Mouse (Mus musculus): ENCODE measurements at regions not wholly inside any gene's neighbourhood (a gene's known extent, or its start where the extent isn't known, plus 50 kb on each side); places are given as distances from the start of the nearest gene placed in this dataset.

DNA sequence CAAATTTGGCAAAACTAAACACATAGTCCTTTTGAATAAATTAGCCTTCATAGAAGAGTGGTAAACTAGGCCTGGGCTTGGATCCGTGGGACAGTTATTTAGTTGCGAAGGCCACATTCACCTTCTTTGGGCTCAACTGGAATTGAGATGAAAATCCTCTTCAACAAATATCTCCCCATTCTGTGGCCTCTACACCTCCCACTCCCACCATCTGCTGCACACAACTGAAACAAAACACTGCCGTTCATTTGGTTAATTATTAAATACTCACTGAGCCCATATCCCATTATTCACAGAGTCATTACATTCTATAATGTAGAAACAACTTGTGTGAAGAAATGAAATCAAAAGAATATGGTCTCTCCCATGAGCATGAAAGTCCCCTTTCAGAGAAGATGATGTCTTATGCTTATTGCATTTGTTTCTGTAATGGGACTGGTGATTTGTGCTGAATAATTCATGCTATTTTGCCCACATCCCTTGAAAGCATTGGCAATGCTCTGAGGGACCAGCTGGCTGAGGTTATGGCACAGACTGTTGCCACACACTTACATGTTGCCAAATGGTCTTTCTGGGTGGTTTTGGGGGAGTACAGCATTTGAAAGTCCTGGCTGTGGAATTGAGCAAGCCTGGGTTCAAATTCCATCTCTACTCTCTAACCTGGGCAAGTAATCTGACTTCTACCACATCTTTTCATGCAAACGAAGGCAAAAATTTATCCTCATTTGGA, 129.7 kb upstream of the Slc30a5 start:
- Histone ChIP-seq H3K27ac (ENCODE audit: low read depth, low read length) (no peak overlapping the region), H3K27me3 (ENCODE audit: control insufficient read depth, insufficient read depth, low read length) (no peaks in the 10 kb centered on the region), H3K9me3 (ENCODE audit: control insufficient read depth, low read length) (no peaks in the 10 kb centered on the region), H3K4me2 (replicated peaks; ENCODE audit: low read depth, low read length) (no peak overlapping the region), H3K9ac (ENCODE audit: low read depth, low read length) (no peak overlapping the region), H3K36me3 (ENCODE audit: control insufficient read depth, insufficient read depth, low read length) (no peaks in the 10 kb centered on the region), H3K4me3 (ENCODE audit: low read length) (no peak overlapping the region), H3K4me1 (ENCODE audit: control insufficient read depth, insufficient read depth, low read length) (no peaks in the 10 kb centered on the region)
- 78% methylated on average over 4 of the region's 4 CpGs for WGBS
- ATAC-seq (ENCODE audit: low FRiP score, low TSS enrichment): no peak

DNA sequence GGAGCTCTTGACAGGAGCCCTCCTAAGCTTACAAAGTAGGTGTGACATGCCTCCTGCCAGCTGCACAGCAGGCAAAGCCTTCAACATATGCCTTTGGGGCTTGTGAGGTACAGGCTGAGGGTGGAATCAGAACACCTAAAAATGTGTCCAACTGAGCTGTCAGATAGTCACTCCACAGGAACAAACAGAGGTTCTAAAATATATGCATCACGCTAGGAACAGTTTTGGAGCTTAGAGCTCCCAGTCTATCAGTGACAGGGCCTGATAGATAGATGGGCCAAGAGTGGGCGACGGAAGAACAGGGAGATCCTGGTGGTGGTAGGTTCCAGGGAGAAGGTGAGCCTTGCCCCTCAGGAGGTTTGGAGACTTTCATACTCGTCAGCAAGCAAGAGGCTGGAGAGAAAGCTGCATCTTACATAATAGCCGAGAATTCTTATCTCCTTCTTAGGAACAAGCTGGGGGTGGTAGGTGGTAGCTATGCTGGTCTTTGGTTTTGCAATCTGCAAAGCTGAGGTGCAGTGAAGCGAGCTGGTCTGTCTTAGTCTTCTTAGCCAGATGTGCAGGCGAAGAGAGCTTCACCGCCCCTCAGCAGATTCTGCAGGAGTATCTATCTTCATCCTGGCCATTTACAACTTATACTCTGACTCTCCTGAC, 121.5 kb upstream of the Slc30a5 start:
- H3K9me3 ChIP-seq (ENCODE audit: control insufficient read depth, low read length): no peaks in the 10 kb centered on the region
- no peak overlapping the region for H3K9ac ChIP-seq (ENCODE audit: low read depth, low read length)
- no peaks in the 10 kb centered on the region for H3K36me3 ChIP-seq (ENCODE audit: control insufficient read depth, insufficient read depth, low read length)
- H3K4me2 ChIP-seq (replicated peaks; ENCODE audit: low read depth, low read length): no peak overlapping the region
- no peak overlapping the region for H3K4me3 ChIP-seq (ENCODE audit: low read length)
- WGBS: 80% methylated on average over 8 of the region's 8 CpGs
- H3K4me1 ChIP-seq (ENCODE audit: control insufficient read depth, insufficient read depth, low read length): peaks cover 8% of the 10 kb centered on the region
- no peak for ATAC-seq (ENCODE audit: low FRiP score, low TSS enrichment)
- no peaks in the 10 kb centered on the region for H3K27me3 ChIP-seq (ENCODE audit: control insufficient read depth, insufficient read depth, low read length)
- no peak overlapping the region for H3K27ac ChIP-seq (ENCODE audit: low read depth, low read length)

DNA sequence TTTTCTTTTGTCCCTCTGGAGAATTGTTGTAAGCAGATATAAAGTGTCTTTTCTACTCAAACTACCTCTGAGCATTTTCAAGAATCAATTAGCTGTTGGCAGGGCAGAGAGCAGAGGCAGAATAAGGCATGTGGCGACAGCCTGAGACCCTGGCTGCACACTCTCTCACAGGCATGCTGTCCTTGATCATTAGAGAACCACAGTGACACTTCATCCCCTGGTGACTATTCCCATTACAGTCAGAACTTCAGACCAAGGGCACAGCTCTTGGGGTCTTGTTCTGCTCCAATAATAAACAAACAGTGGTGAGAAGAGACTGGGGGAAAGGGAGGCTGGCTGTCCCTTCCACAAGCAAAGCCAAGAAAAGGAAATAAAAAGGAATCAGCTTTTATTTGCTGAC, 120.9 kb upstream of the Slc30a5 start:
- Histone ChIP-seq H3K4me3 (ENCODE audit: low read length) (no peak overlapping the region), H3K4me2 (replicated peaks; ENCODE audit: low read depth, low read length) (no peak overlapping the region), H3K9ac (ENCODE audit: low read depth, low read length) (no peak overlapping the region), H3K27ac (ENCODE audit: low read depth, low read length) (no peak overlapping the region), H3K36me3 (ENCODE audit: control insufficient read depth, insufficient read depth, low read length) (no peaks in the 10 kb centered on the region), H3K27me3 (ENCODE audit: control insufficient read depth, insufficient read depth, low read length) (no peaks in the 10 kb centered on the region), H3K4me1 (ENCODE audit: control insufficient read depth, insufficient read depth, low read length) (peaks cover 8% of the 10 kb centered on the region), H3K9me3 (ENCODE audit: control insufficient read depth, low read length) (no peaks in the 10 kb centered on the region)
- ATAC-seq (ENCODE audit: low FRiP score, low TSS enrichment): no peak
- 63% methylated on average over 1 of the region's 1 CpGs for WGBS

DNA sequence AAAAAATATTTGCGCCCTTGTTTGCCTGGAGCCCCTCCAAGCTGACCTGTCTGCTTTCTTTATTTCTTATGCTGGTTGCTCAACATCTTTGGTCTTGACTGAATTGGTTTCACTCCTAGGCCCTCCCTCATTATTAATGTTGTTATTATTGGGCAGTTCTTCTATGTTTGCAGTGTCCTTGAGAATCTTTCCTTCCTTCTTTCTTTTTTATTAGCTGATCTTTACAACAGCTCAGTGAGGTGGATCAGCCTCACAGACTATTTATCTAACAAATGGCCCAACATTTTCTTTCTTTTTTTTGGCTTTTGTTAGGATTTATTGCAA, 117.9 kb upstream of the Slc30a5 start:
- Histone ChIP-seq H3K4me2 (replicated peaks; ENCODE audit: low read depth, low read length) (no peak overlapping the region), H3K4me3 (ENCODE audit: low read length) (no peak overlapping the region), H3K27ac (ENCODE audit: low read depth, low read length) (peak overlapping the region; percentile 48; the same call in 1 of the 2 replicates), H3K27me3 (ENCODE audit: control insufficient read depth, insufficient read depth, low read length) (no peaks in the 10 kb centered on the region), H3K9me3 (ENCODE audit: control insufficient read depth, low read length) (no peaks in the 10 kb centered on the region), H3K36me3 (ENCODE audit: control insufficient read depth, insufficient read depth, low read length) (no peaks in the 10 kb centered on the region), H3K9ac (ENCODE audit: low read depth, low read length) (no peak overlapping the region), H3K4me1 (ENCODE audit: control insufficient read depth, insufficient read depth, low read length) (peaks cover 8% of the 10 kb centered on the region)
- ATAC-seq (ENCODE audit: low FRiP score, low TSS enrichment): peak; percentile 59; the same call in 1 of the 2 replicates
- 46% methylated on average over 1 of the region's 1 CpGs for WGBS

DNA sequence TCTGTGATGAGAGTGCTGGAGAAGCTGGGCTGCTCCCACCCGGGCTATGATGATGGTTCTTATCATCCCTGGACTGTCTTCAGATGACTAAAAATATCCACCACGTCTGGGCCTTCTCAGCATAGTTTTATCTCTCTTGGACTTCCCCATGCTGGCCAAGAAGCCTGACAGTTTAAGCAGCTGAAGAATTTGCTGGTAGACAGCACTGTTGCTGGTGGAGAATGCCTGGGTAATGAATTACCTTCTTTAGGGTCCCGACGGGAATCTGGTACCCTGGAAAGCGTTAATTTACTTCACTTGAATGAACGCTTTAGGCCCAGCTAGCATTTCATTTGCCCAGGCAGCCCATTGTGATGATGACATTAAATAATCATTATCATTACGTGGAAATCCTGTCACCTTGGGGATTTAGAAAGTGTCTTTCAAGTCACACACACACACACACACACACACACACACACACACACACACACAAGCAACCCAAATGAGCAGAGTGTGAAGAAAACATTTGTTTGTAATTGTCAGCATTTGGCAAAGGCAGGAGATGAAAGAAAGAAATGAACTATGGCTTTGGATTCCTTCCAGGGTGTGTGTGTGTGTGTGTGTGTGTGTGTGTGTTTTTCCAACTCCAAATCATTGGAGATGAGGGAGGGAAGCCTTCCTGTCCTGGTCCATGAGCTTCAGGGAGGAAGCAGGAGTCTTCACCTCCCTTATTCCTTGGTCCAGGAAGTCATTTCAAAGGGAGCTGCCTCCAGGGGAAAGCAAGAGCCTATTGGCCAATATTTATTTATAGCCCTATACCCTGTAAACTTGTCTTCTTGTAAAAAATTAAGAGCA, 117.3 kb upstream of the Slc30a5 start:
- WGBS: 18% methylated on average over 7 of the region's 7 CpGs
- Histone ChIP-seq H3K27ac (ENCODE audit: low read depth, low read length) (peak overlapping the region; percentile 43; the same call in 1 of the 2 replicates), H3K27me3 (ENCODE audit: control insufficient read depth, insufficient read depth, low read length) (no peaks in the 10 kb centered on the region), H3K36me3 (ENCODE audit: control insufficient read depth, insufficient read depth, low read length) (no peaks in the 10 kb centered on the region), H3K4me1 (ENCODE audit: control insufficient read depth, insufficient read depth, low read length) (peaks cover 8% of the 10 kb centered on the region), H3K9me3 (ENCODE audit: control insufficient read depth, low read length) (no peaks in the 10 kb centered on the region), H3K4me2 (replicated peaks; ENCODE audit: low read depth, low read length) (no peak overlapping the region), H3K4me3 (ENCODE audit: low read length) (no peak overlapping the region), H3K9ac (ENCODE audit: low read depth, low read length) (no peak overlapping the region)
- ATAC-seq (ENCODE audit: low FRiP score, low TSS enrichment): peak; percentile 95

DNA sequence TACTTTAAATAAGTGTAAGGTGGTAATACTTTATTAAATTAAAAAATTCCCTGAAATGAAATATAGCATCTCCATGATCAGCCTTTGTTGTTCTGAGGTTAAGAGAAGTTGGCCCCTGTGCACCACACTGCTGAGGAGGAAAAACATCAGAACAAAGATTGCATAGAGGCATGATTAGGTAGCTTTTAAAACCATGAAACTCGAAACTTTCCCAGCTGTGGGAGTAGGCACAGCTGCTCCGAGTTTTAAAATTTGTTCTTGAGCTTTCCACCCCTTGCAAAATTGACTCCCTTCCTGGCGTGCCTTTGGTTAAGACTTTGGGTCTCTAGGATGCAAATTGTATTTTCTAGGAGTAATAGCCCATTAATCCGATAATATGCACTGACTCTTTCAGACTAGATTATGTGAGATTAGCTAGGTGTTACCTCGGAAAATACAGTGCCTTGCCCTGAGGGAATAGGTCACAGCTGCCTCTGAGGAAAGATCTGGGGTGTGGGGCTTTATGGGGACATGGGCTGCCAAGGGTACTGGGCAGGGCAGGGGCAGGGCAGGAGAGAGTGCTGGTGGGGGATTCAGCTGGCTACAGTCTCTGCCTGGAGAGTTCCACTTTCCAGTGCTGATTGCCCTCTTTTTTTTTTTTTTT, 110.1 kb upstream of the Slc30a5 start:
- Histone ChIP-seq H3K4me1 (ENCODE audit: control insufficient read depth, insufficient read depth, low read length) (0 out of 2 replicates have a peak, but pooled peaks cover 5% of the 10 kb centered on the region), H3K27me3 (ENCODE audit: control insufficient read depth, insufficient read depth, low read length) (no peaks in the 10 kb centered on the region), H3K9ac (ENCODE audit: low read depth, low read length) (no peak overlapping the region), H3K4me2 (replicated peaks; ENCODE audit: low read depth, low read length) (no peak overlapping the region), H3K27ac (ENCODE audit: low read depth, low read length) (peak overlapping the region; percentile 26; the same call in 1 of the 2 replicates), H3K4me3 (ENCODE audit: low read length) (no peak overlapping the region), H3K9me3 (ENCODE audit: control insufficient read depth, low read length) (no peaks in the 10 kb centered on the region), H3K36me3 (ENCODE audit: control insufficient read depth, insufficient read depth, low read length) (no peaks in the 10 kb centered on the region)
- 19% methylated on average over 5 of the region's 5 CpGs for WGBS
- ATAC-seq (ENCODE audit: low FRiP score, low TSS enrichment): peak; percentile 75; the same call in 1 of the 2 replicates

DNA sequence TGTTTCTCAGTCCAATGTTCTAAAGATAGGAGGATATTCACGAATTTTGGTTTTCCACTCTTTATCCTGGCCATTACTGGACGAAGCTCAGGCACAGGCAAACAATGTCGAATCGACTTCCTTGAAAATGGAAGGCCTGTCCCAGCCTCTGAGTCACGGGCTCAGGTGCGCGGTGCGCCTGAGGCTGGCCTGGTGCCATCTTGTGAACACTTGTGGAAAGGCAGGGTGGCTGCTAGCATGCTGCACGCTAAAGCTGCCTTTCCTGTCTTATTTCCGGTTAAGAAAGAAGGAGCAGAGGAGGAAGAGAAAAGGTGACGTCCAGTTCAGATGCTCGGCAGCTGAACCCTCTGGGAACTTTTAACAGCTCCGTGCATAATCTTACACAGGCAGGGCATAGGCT, 107.6 kb upstream of the Slc30a5 start:
- no peak for ATAC-seq (ENCODE audit: low FRiP score, low TSS enrichment)
- H3K9me3 ChIP-seq (ENCODE audit: control insufficient read depth, low read length): no peaks in the 10 kb centered on the region
- no peak overlapping the region for H3K4me3 ChIP-seq (ENCODE audit: low read length)

DNA sequence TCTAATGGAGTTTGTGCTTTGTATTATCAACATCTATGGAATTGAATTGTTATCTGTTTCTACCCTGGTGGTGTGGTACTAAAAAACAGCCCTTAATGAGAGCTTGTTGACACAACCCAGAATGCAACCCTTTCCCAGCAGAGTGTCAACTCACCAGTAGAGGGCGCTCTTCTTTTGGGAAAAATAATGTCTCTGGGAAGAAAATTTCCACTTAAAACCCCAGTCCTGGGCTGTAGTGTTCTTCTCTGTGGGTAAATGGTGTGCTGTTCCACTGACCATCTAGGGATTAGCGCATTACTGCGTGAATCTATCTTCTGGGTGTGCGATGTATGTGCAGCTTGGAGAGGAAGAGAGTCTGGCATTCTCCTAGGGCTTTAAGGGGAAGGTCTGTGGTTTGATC, 106.5 kb upstream of the Slc30a5 start:
- 0 out of 2 replicates have a peak, but pooled peaks cover 5% of the 10 kb centered on the region for H3K4me1 ChIP-seq (ENCODE audit: control insufficient read depth, insufficient read depth, low read length)
- no peak overlapping the region for H3K4me2 ChIP-seq (replicated peaks; ENCODE audit: low read depth, low read length)
- H3K27me3 ChIP-seq (ENCODE audit: control insufficient read depth, insufficient read depth, low read length): no peaks in the 10 kb centered on the region
- H3K36me3 ChIP-seq (ENCODE audit: control insufficient read depth, insufficient read depth, low read length): no peaks in the 10 kb centered on the region
- no peak overlapping the region for H3K9ac ChIP-seq (ENCODE audit: low read depth, low read length)
- peak; percentile 49; the same call in 1 of the 2 replicates for ATAC-seq (ENCODE audit: low FRiP score, low TSS enrichment)
- H3K27ac ChIP-seq (ENCODE audit: low read depth, low read length): no peak overlapping the region
- H3K4me3 ChIP-seq (ENCODE audit: low read length): no peak overlapping the region
- no peaks in the 10 kb centered on the region for H3K9me3 ChIP-seq (ENCODE audit: control insufficient read depth, low read length)
- WGBS: 44% methylated on average over 4 of the region's 4 CpGs

More for the DNA sequence above, 107.6 kb upstream of the Slc30a5 start:
- H3K27me3 ChIP-seq (ENCODE audit: control insufficient read depth, insufficient read depth, low read length): no peaks in the 10 kb centered on the region
- H3K4me2 ChIP-seq (replicated peaks; ENCODE audit: low read depth, low read length): no peak overlapping the region
- H3K9ac ChIP-seq (ENCODE audit: low read depth, low read length): no peak overlapping the region
- 0 out of 2 replicates have a peak, but pooled peaks cover 5% of the 10 kb centered on the region for H3K4me1 ChIP-seq (ENCODE audit: control insufficient read depth, insufficient read depth, low read length)
- H3K36me3 ChIP-seq (ENCODE audit: control insufficient read depth, insufficient read depth, low read length): no peaks in the 10 kb centered on the region
- no peak overlapping the region for H3K27ac ChIP-seq (ENCODE audit: low read depth, low read length)
- WGBS: 78% methylated on average over 13 of the region's 13 CpGs
